Mouse (Mus musculus): Measurements from ENCODE around the gene Slc30a7. TPM values are rescaled to one million over a fixed set of nuclear protein-coding genes. Genes with fewer than 3 reads are reported as not detected.

Gene Slc30a7
- polyA plus RNA-seq, 1 experiment = 4.3 TPM

GRCm38 (mm10) chr3:115971045-115971785 lies 36.0 kb downstream of the Slc30a7 start:
- H3K27me3 ChIP-seq (ENCODE audit: control insufficient read depth, insufficient read depth, low read length) = no peaks in the 10 kb centered on the region
- TF ChIP-seq POLR2A (IDR thresholded peaks at IDR 0.05; ENCODE audit: control insufficient read depth, low read depth, low read length) = no peak
- no peak for TF ChIP-seq CTCF (IDR thresholded peaks at IDR 0.05; ENCODE audit: control insufficient read depth, insufficient read depth, insufficient replicate concordance, low read depth, low read length)
- no peak overlapping the region for H3K27ac ChIP-seq (ENCODE audit: control insufficient read depth, insufficient read depth, low read depth, low read length)
- H3K4me3 ChIP-seq (ENCODE audit: control insufficient read depth, low read depth, low read length) = no peak overlapping the region
- no peaks in the 10 kb centered on the region for H3K36me3 ChIP-seq (ENCODE audit: control insufficient read depth, insufficient read depth, low read length)
- no peaks in the 10 kb centered on the region for H3K4me1 ChIP-seq (ENCODE audit: control insufficient read depth, insufficient read depth, low read length)

GRCm38 (mm10) chr3:115968745-115969530 lies 38.3 kb downstream of the Slc30a7 start:
- Histone ChIP-seq H3K36me3 (ENCODE audit: control insufficient read depth, insufficient read depth, low read length) (no peaks in the 10 kb centered on the region), H3K4me1 (ENCODE audit: control insufficient read depth, insufficient read depth, low read length) (no peaks in the 10 kb centered on the region), H3K27ac (ENCODE audit: control insufficient read depth, insufficient read depth, low read depth, low read length) (no peak overlapping the region), H3K27me3 (ENCODE audit: control insufficient read depth, insufficient read depth, low read length) (no peaks in the 10 kb centered on the region), H3K4me3 (ENCODE audit: control insufficient read depth, low read depth, low read length) (no peak overlapping the region)
- TF ChIP-seq POLR2A (IDR thresholded peaks at IDR 0.05; ENCODE audit: control insufficient read depth, low read depth, low read length) = no peak
- TF ChIP-seq CTCF (IDR thresholded peaks at IDR 0.05; ENCODE audit: control insufficient read depth, insufficient read depth, insufficient replicate concordance, low read depth, low read length) = no peak

GRCm38 (mm10) chr3:115964071-115964470 lies 43.1 kb downstream of the Slc30a7 start:
- no peaks in the 10 kb centered on the region for H3K27me3 ChIP-seq (ENCODE audit: control insufficient read depth, insufficient read depth, low read length)
- no peak overlapping the region for H3K4me3 ChIP-seq (ENCODE audit: control insufficient read depth, low read depth, low read length)
- H3K36me3 ChIP-seq (ENCODE audit: control insufficient read depth, insufficient read depth, low read length) = no peaks in the 10 kb centered on the region
- no peaks in the 10 kb centered on the region for H3K4me1 ChIP-seq (ENCODE audit: control insufficient read depth, insufficient read depth, low read length)
- no peak overlapping the region for H3K27ac ChIP-seq (ENCODE audit: control insufficient read depth, insufficient read depth, low read depth, low read length)
- TF ChIP-seq CTCF (IDR thresholded peaks at IDR 0.05; ENCODE audit: control insufficient read depth, insufficient read depth, insufficient replicate concordance, low read depth, low read length) (no peak), POLR2A (IDR thresholded peaks at IDR 0.05; ENCODE audit: control insufficient read depth, low read depth, low read length) (no peak)

GRCm38 (mm10) chr3:115963597-115963996 lies 43.6 kb downstream of the Slc30a7 start:
- no peaks in the 10 kb centered on the region for H3K36me3 ChIP-seq (ENCODE audit: control insufficient read depth, insufficient read depth, low read length)
- H3K4me1 ChIP-seq (ENCODE audit: control insufficient read depth, insufficient read depth, low read length) = no peaks in the 10 kb centered on the region
- H3K27me3 ChIP-seq (ENCODE audit: control insufficient read depth, insufficient read depth, low read length) = no peaks in the 10 kb centered on the region
- no peak overlapping the region for H3K4me3 ChIP-seq (ENCODE audit: control insufficient read depth, low read depth, low read length)
- no peak overlapping the region for H3K27ac ChIP-seq (ENCODE audit: control insufficient read depth, insufficient read depth, low read depth, low read length)
- TF ChIP-seq CTCF (IDR thresholded peaks at IDR 0.05; ENCODE audit: control insufficient read depth, insufficient read depth, insufficient replicate concordance, low read depth, low read length) (no peak), POLR2A (IDR thresholded peaks at IDR 0.05; ENCODE audit: control insufficient read depth, low read depth, low read length) (no peak)

- Histone ChIP-seq H3K4me3 (ENCODE audit: control insufficient read depth, low read depth, low read length) (no peak overlapping the region), H3K4me1 (ENCODE audit: control insufficient read depth, insufficient read depth, low read length) (no peaks in the 10 kb centered on the region), H3K36me3 (ENCODE audit: control insufficient read depth, insufficient read depth, low read length) (no peaks in the 10 kb centered on the region), H3K27ac (ENCODE audit: control insufficient read depth, insufficient read depth, low read depth, low read length) (no peak overlapping the region), H3K27me3 (ENCODE audit: control insufficient read depth, insufficient read depth, low read length) (no peaks in the 10 kb centered on the region)
- TF ChIP-seq CTCF (IDR thresholded peaks at IDR 0.05; ENCODE audit: control insufficient read depth, insufficient read depth, insufficient replicate concordance, low read depth, low read length) (no peak), POLR2A (IDR thresholded peaks at IDR 0.05; ENCODE audit: control insufficient read depth, low read depth, low read length) (no peak)
Observed at GRCm38 (mm10) chr3:115962028-115962415, 45.2 kb downstream of the Slc30a7 start.

- no peaks in the 10 kb centered on the region for H3K36me3 ChIP-seq (ENCODE audit: control insufficient read depth, insufficient read depth, low read length)
- no peak overlapping the region for H3K27ac ChIP-seq (ENCODE audit: control insufficient read depth, insufficient read depth, low read depth, low read length)
- TF ChIP-seq CTCF (IDR thresholded peaks at IDR 0.05; ENCODE audit: control insufficient read depth, insufficient read depth, insufficient replicate concordance, low read depth, low read length) (no peak), POLR2A (IDR thresholded peaks at IDR 0.05; ENCODE audit: control insufficient read depth, low read depth, low read length) (no peak)
- no peaks in the 10 kb centered on the region for H3K27me3 ChIP-seq (ENCODE audit: control insufficient read depth, insufficient read depth, low read length)
- no peaks in the 10 kb centered on the region for H3K4me1 ChIP-seq (ENCODE audit: control insufficient read depth, insufficient read depth, low read length)
- H3K4me3 ChIP-seq (ENCODE audit: control insufficient read depth, low read depth, low read length) = no peak overlapping the region
Observed at GRCm38 (mm10) chr3:115961311-115962027, 45.7 kb downstream of the Slc30a7 start.

GRCm38 (mm10) chr3:115957223-115957622 lies 50.0 kb downstream of the Slc30a7 start:
- no peaks in the 10 kb centered on the region for H3K36me3 ChIP-seq (ENCODE audit: control insufficient read depth, insufficient read depth, low read length)
- no peaks in the 10 kb centered on the region for H3K4me1 ChIP-seq (ENCODE audit: control insufficient read depth, insufficient read depth, low read length)
- no peak for TF ChIP-seq CTCF (IDR thresholded peaks at IDR 0.05; ENCODE audit: control insufficient read depth, insufficient read depth, insufficient replicate concordance, low read depth, low read length)
- no peak for TF ChIP-seq POLR2A (IDR thresholded peaks at IDR 0.05; ENCODE audit: control insufficient read depth, low read depth, low read length)
- H3K4me3 ChIP-seq (ENCODE audit: control insufficient read depth, low read depth, low read length) = no peak overlapping the region
- no peaks in the 10 kb centered on the region for H3K27me3 ChIP-seq (ENCODE audit: control insufficient read depth, insufficient read depth, low read length)
- H3K27ac ChIP-seq (ENCODE audit: control insufficient read depth, insufficient read depth, low read depth, low read length) = no peak overlapping the region
